Mouse (Mus musculus) mature B cell (primary cell): Measurements from ENCODE around the gene Dpep3.

Source experiments
- in situ Hi-C: fragments of 300-500 bp; cut with MboI; formaldehyde crosslinking; loops from 2 replicates; pipeline ENCODE4 v1.14.3; 2019

Dpep3 gene

GRCm38 (mm10) chr8:105936866-105937475, 42.3 kb downstream of the Dpep3 start:
- in situ Hi-C loops = loop anchor here (25.0 kb wide), 1 partner anchor 225 kb away; the partner anchor contains the start of genes 4933405L10Rik, Acd, Enkd1 and Pard6a

- in situ Hi-C loops = loop anchor here (25.0 kb wide), 1 partner anchor 224 kb away; the partner anchor contains the start of genes 4933405L10Rik, Acd, Enkd1 and Pard6a
Observed at GRCm38 (mm10) chr8:105935863-105936603, 43.2 kb downstream of the Dpep3 start.

GRCm38 (mm10) chr8:105935105-105935504, 44.1 kb downstream of the Dpep3 start:
- in situ Hi-C loops = loop anchor here (25.0 kb wide), 1 partner anchor 223 kb away; the partner anchor contains the start of genes 4933405L10Rik, Acd, Enkd1 and Pard6a

- in situ Hi-C loops = loop anchor here (25.0 kb wide), 1 partner anchor 221 kb away; the partner anchor contains the start of genes 4933405L10Rik, Acd, Enkd1 and Pard6a
Observed at GRCm38 (mm10) chr8:105933762-105934161, 45.5 kb downstream of the Dpep3 start, which contains the start of gene Ctrl. Gene Ctrl (minus strand): TSS chr8:105933862.

GRCm38 (mm10) chr8:105932525-105932924, 46.7 kb downstream of the Dpep3 start:
- in situ Hi-C loops = loop anchor here (25.0 kb wide), 1 partner anchor 220 kb away; the partner anchor contains the start of genes 4933405L10Rik, Acd, Enkd1 and Pard6a

GRCm38 (mm10) chr8:105931271-105931670, 48.0 kb downstream of the Dpep3 start:
- in situ Hi-C loops = loop anchor here (25.0 kb wide), 1 partner anchor 219 kb away; the partner anchor contains the start of genes 4933405L10Rik, Acd, Enkd1 and Pard6a

GRCm38 (mm10) chr8:105930602-105931001, 48.6 kb downstream of the Dpep3 start:
- in situ Hi-C loops = loop anchor here (25.0 kb wide), 1 partner anchor 218 kb away; the partner anchor contains the start of genes 4933405L10Rik, Acd, Enkd1 and Pard6a

- in situ Hi-C loops = loop anchor here (25.0 kb wide), 1 partner anchor 213 kb away; the partner anchor contains the start of genes 4933405L10Rik, Acd, Enkd1 and Pard6a
Observed at GRCm38 (mm10) chr8:105925123-105925522, 54.1 kb downstream of the Dpep3 start.
